Comparison of ENCODE assay signal across 11 mouse cellular contexts in genomic region chr19:48478864-48479263, GRCm38 (mm10).
"Had no signal": no experiment of that assay in that cellular context is flagged by ENCODE, and none has a peak within 500 bp of the region (broad histone marks: within the 10 kb centered on the region; RNA-seq: fewer than 3 reads in every experiment).

No protein-coding gene starts in this region.

- DNase-seq: kidney, adult 18-20 months; kidney, postnatal 10 days; kidney, postnatal 4 days; liver; liver, embryonic 13.5 days; liver, postnatal 0 days; lung, postnatal 14 days; right cerebral cortex, postnatal 14 days; thymus, postnatal 36 days had no signal

- ATAC-seq: intestine, embryonic 15.5 days; liver, postnatal 0 days; midbrain, embryonic 15.5 days had no signal
